Mouse (Mus musculus) ES-Bruce4 (cell line): ENCODE data around the gene Mtf1.

ENCODE experiments used
- CTCF ChIP-seq: IDR thresholded peaks from one replicate; pipeline ENCODE4 v1.8.1; 2011; ENCODE audit warnings: low read depth, low read length
- POLR2A ChIP-seq: IDR thresholded peaks from one replicate; pipeline ENCODE4 v1.8.1; 2011; ENCODE audit warnings: low read length; ENCODE audit not compliant: insufficient read depth

DNA sequence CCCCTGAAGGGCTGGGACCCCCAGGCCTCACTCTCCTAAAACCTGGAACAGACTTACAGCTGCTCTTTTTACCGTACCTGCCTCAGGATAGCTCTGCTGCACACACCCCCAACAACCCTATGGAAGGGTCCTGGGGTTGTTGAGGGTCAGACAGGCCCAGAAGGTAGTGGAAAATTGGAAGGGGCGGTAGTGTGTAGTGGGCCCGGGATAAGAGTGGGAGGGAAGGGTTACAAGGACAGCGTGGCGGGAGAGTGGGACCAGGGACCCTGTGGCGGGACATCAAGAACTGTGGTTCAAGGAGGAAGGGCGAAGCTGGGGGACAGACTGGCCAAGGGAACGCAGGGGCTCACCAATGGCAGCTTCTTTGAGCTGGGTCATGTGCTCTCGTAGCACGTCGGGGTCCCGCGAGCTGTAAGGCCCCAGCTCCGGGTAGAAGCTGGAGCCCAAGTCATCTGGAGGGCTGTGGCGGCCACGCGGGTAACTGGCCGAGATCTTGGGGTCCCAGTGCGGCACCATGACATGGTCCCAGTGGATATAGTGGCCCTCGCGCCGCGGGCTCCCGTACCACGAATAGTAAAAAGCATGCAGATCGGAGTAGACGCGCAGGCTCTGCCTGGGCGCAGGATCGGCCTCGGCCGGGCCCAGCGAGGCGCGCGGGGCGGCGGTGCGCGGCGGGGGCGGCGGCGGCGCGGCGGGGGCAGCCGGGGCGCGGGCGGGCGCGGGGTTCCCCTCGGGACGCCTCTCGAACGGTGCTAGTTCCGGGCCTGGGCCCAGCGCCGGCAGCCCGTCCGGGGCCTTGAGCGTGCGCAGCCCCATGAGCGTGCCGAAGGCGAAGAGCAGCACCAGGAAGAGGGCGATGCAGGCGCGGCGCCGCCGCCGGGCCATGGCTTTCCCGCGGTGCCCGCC lies 59.6 kb downstream of the Mtf1 start, which contains the start of gene Maneal:
- no peak for TF ChIP-seq POLR2A
- TF ChIP-seq CTCF, result no peak
